Mouse (Mus musculus): ENCODE measurements around the gene Gpatch3.

GRCm38 (mm10) chr4:133625621-133626071 lies 51.1 kb downstream of the Gpatch3 start:
- TF ChIP-seq CTCF (IDR thresholded peaks at IDR 0.05; ENCODE audit: extremely low read depth, insufficient read length, insufficient replicate concordance, low read depth, low read length) (no peak), POLR2A (IDR thresholded peaks at IDR 0.05; ENCODE audit: low read depth, low read length) (peak; percentile 14; the same call in 1 of the 2 replicates)
